Mouse (Mus musculus) intestine, embryonic 16.5 days (tissue): ENCODE measurements around the gene Ptprs. TPM values are rescaled to one million over a fixed set of nuclear protein-coding genes. Genes with fewer than 3 reads are reported as not detected.

Experiments used
- ATAC-seq: fragments of 200-750 bp; cut with Nextera tagmentation; 2 replicates; pipeline ENCODE4 v1.8.0; 2017; ENCODE audit warnings: moderate TSS enrichment, moderate library complexity
- H3K27ac ChIP-seq: fragments of 300-500 bp; sonication (generic); 2 replicates; pipeline ENCODE4 v1.5.1; 2014; ENCODE audit warnings: mild to moderate bottlenecking, low read length
- H3K27me3 ChIP-seq: fragments of 300-500 bp; sonication (generic); replicated peaks from 2 replicates; pipeline ENCODE4 v1.6.1; 2014; ENCODE audit warnings: low read length, control low read depth, mixed read lengths; ENCODE audit not compliant: control insufficient read depth, insufficient read depth
- H3K36me3 ChIP-seq: fragments of 300-500 bp; sonication (generic); 2 replicates; pipeline ENCODE4 v1.6.1; 2014; ENCODE audit warnings: low read length, control low read depth; ENCODE audit not compliant: control insufficient read depth, insufficient read depth
- H3K4me1 ChIP-seq: fragments of 300-500 bp; sonication (generic); 2 replicates; pipeline ENCODE4 v1.6.1; 2014; ENCODE audit warnings: low read length, control low read depth, mixed read lengths; ENCODE audit not compliant: control insufficient read depth, insufficient read depth
- H3K4me2 ChIP-seq: fragments of 300-500 bp; sonication (generic); 2 replicates; pipeline ENCODE4 v1.6.1; 2014; ENCODE audit warnings: low read depth, low read length, control low read depth
- H3K4me3 ChIP-seq: fragments of 300-500 bp; sonication (generic); 2 replicates; pipeline ENCODE4 v1.5.1; 2014; ENCODE audit warnings: mild to moderate bottlenecking, low read length
- H3K9ac ChIP-seq: fragments of 300-500 bp; sonication (generic); 2 replicates; pipeline ENCODE4 v1.6.1; 2014; ENCODE audit warnings: low read depth, low read length
- H3K9me3 ChIP-seq: fragments of 300-500 bp; sonication (generic); 2 replicates; pipeline ENCODE4 v1.6.1; 2016; ENCODE audit warnings: low read length, control low read depth; ENCODE audit not compliant: control insufficient read depth
- WGBS: fragments of 180-500 bp; shearing (Covaris S2); extraction: QIAGEN DNeasy Blood & Tissue Kit; methylation state at CpG from one replicate; pipeline ENCODE4 v1.1.7; 2014; 5-methylcytosine and 5-hydroxymethylcytosine counted together
- polyA plus RNA-seq: library from polyadenylated mRNA; unstranded; fragments of >200 nt; fragmentation: Nextera tagmentation; extraction: Ambion mirVana; gene quantifications from 2 replicates; pipeline ENCODE4 v1.2.1, GENCODE M21; 2015

The Ptprs gene
- polyA plus RNA-seq, 1 experiment from 2014 or later = 34.4 TPM

DNA sequence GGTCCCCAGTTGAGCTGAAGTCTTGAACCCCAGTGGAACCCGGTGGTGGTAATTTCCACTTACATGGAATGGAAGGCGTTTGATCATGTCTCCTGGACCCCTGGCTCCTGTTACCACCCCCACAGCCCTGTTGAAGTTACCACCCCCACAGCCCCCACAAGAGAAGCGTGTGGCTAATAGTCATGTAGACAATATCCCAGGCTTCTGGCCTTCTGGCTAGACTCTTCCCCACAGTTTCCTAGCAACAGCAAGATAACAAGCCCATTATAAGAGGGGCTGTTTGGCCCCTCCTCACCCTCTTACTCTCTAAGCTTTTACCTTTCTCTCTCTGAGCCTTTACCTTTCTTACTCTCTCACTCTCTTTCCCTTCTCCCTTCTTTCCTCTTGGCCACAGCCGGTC lies 69.4 kb downstream of the Ptprs start:
- Histone ChIP-seq H3K9ac (no peak overlapping the region), H3K27ac (no peak overlapping the region), H3K4me3 (no peak overlapping the region), H3K27me3 (no peaks in the 10 kb centered on the region), H3K4me1 (peaks cover 9% of the 10 kb centered on the region), H3K4me2 (no peak overlapping the region), H3K9me3 (no peaks in the 10 kb centered on the region), H3K36me3 (peaks cover 11% of the 10 kb centered on the region; the same call in 1 of the 2 replicates)
- no peak for ATAC-seq
- WGBS = 51% methylated on average over 4 of the region's 4 CpGs

GRCm38 (mm10) chr17:56405856-56406840 lies 70.1 kb downstream of the Ptprs start:
- H3K4me1 ChIP-seq = peaks cover 9% of the 10 kb centered on the region
- peaks cover 15% of the 10 kb centered on the region for H3K36me3 ChIP-seq
- no peaks in the 10 kb centered on the region for H3K27me3 ChIP-seq
- H3K27ac ChIP-seq = no peak overlapping the region
- no peak overlapping the region for H3K9ac ChIP-seq
- H3K4me3 ChIP-seq = no peak overlapping the region
- no peaks in the 10 kb centered on the region for H3K9me3 ChIP-seq
- ATAC-seq = no peak
- 85% methylated on average over 14 of the region's 14 CpGs for WGBS
- no peak overlapping the region for H3K4me2 ChIP-seq

DNA sequence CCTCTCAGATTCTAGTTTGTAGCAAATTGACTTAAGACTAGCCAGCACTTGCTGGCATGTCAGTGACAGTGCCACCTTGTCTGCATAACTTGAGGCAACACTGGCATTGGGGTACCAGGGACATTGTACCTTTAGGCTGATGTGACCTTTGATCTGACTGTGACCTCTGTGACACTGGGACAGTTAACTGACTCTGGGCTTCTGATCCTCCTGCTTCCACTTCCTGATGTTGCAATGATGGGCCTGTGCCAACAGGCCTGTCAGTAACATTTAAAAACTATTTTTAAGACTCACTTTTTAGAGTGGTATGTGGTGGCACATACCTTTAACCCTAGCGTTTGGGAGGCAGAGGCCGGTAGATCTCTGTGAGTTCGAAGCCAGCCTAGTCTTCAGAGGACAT lies 70.9 kb downstream of the Ptprs start:
- no peak for ATAC-seq
- Histone ChIP-seq H3K9ac (no peak overlapping the region), H3K9me3 (no peaks in the 10 kb centered on the region), H3K36me3 (peaks cover 12% of the 10 kb centered on the region; the same call in 1 of the 2 replicates), H3K27ac (no peak overlapping the region), H3K4me1 (peaks cover 9% of the 10 kb centered on the region), H3K4me3 (no peak overlapping the region), H3K4me2 (no peak overlapping the region), H3K27me3 (no peaks in the 10 kb centered on the region)
- WGBS = 94% methylated on average over 3 of the region's 3 CpGs

DNA sequence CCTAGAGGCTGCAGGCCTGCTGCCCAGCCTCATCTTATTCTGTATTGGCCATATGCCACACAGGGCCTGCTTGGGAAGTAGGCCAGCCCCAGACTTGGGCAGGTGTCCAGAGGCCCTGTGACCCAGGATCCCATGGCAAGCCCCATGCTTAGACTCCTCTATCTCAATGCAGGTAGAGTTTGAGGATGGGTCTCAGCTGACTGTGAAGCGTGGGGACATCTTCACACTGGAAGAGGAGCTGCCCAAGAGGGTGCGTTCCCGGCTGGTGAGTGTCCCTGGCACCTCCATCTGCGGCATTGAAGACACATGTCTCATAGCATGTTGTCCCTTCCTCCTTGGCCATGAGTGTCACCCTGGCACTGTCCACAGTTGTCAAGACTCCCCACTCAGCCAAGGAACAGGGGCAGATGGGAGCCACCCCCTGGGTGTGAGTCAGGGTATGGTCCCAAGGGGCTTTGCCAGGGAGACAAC lies 75.2 kb downstream of the Ptprs start:
- Histone ChIP-seq H3K4me2 (no peak overlapping the region), H3K27me3 (no peaks in the 10 kb centered on the region), H3K4me3 (no peak overlapping the region), H3K36me3 (peaks cover 21% of the 10 kb centered on the region), H3K27ac (no peak overlapping the region), H3K9me3 (no peaks in the 10 kb centered on the region), H3K9ac (no peak overlapping the region), H3K4me1 (no peaks in the 10 kb centered on the region)
- 93% methylated on average over 4 of the region's 4 CpGs for WGBS
- no peak for ATAC-seq

- Histone ChIP-seq H3K27me3 (no peaks in the 10 kb centered on the region), H3K4me3 (no peak overlapping the region), H3K4me2 (no peak overlapping the region), H3K9me3 (no peaks in the 10 kb centered on the region), H3K4me1 (no peaks in the 10 kb centered on the region), H3K27ac (no peak overlapping the region), H3K9ac (no peak overlapping the region), H3K36me3 (peaks cover 21% of the 10 kb centered on the region)
- ATAC-seq = no peak
- WGBS = 85% methylated on average over 3 of the region's 3 CpGs
Measured at GRCm38 (mm10) chr17:56400221-56400620, 76.1 kb downstream of the Ptprs start.

DNA sequence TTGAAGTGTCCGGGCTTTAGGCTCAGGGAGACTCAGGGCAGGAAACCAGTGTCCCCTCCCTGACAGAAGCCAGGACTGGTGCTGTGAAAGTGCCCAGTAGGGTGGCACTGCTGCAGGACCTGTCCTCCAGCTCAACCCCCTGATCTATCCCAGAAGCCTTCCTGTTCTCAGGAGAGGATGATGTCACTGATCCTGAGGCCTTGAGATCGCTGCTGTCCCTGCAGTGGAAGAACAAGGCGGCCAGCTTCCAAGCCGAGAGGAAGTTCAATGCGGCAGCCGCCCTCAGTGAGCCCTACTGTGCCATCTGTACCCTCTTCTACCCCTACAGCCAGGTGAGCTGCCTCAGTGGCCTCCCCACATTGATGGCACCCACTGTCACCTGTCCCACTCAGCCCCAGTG lies 80.2 kb downstream of the Ptprs start:
- Histone ChIP-seq H3K36me3 (peaks cover 21% of the 10 kb centered on the region), H3K4me2 (no peak overlapping the region), H3K4me1 (no peaks in the 10 kb centered on the region), H3K9ac (no peak overlapping the region), H3K27ac (no peak overlapping the region), H3K9me3 (no peaks in the 10 kb centered on the region), H3K27me3 (no peaks in the 10 kb centered on the region), H3K4me3 (no peak overlapping the region)
- ATAC-seq = no peak
- WGBS = 92% methylated on average over 6 of the region's 6 CpGs

GRCm38 (mm10) chr17:56393889-56394288 lies 82.4 kb downstream of the Ptprs start:
- no peak for ATAC-seq
- H3K36me3 ChIP-seq = peaks cover 14% of the 10 kb centered on the region; the same call in 1 of the 2 replicates
- H3K4me2 ChIP-seq = no peak overlapping the region
- no peak overlapping the region for H3K9ac ChIP-seq
- H3K27me3 ChIP-seq = no peaks in the 10 kb centered on the region
- H3K27ac ChIP-seq = no peak overlapping the region
- no peaks in the 10 kb centered on the region for H3K9me3 ChIP-seq
- H3K4me3 ChIP-seq = no peak overlapping the region
- 94% methylated on average over 10 of the region's 10 CpGs for WGBS
- H3K4me1 ChIP-seq = no peaks in the 10 kb centered on the region

DNA sequence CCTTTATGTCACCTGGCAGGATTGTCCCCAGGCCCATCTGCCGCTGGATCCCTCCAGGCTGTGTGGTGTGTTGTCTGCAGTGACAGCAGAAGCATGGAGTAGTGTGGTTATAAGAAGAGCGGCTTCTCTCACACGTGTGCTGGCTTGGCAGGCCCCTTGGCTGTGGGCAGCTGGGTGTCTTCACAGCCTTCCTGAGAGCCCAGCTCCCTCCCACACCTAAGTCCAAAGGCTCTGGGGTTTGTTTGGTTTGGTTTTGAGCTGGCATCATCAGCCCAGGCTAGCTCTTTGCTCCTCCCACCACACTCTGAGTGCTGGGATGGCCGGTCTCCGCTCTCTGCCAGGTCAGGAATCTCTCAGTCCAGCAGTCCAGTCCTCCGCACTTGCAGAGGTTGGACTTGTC lies 83.0 kb downstream of the Ptprs start:
- ATAC-seq = no peak
- 91% methylated on average over 6 of the region's 6 CpGs for WGBS

GRCm38 (mm10) chr17:56387612-56388011 lies 88.7 kb downstream of the Ptprs start:
- no peak overlapping the region for H3K27ac ChIP-seq
- no peaks in the 10 kb centered on the region for H3K9me3 ChIP-seq
- no peak overlapping the region for H3K4me2 ChIP-seq
- no peak overlapping the region for H3K9ac ChIP-seq
- H3K36me3 ChIP-seq = peaks cover 10% of the 10 kb centered on the region
- ATAC-seq = no peak
- no peak overlapping the region for H3K4me3 ChIP-seq
- WGBS = 79% methylated on average over 6 of the region's 6 CpGs
- H3K4me1 ChIP-seq = no peaks in the 10 kb centered on the region
- H3K27me3 ChIP-seq = no peaks in the 10 kb centered on the region

More for the DNA sequence above, 83.0 kb downstream of the Ptprs start:
- Histone ChIP-seq H3K27me3 (no peaks in the 10 kb centered on the region), H3K4me2 (no peak overlapping the region), H3K9me3 (no peaks in the 10 kb centered on the region), H3K4me1 (no peaks in the 10 kb centered on the region), H3K27ac (no peak overlapping the region), H3K4me3 (no peak overlapping the region), H3K36me3 (peaks cover 14% of the 10 kb centered on the region; the same call in 1 of the 2 replicates), H3K9ac (no peak overlapping the region)
